Mouse (Mus musculus): ENCODE results near the gene Slfn5. TPM values are rescaled to one million over a fixed set of nuclear protein-coding genes. Genes with fewer than 3 reads are reported as not detected.

Gene Slfn5
- polyA plus RNA-seq (2012; rRNA removed) (0.31 and 0.54 TPM in 2 replicates), polyA plus RNA-seq (2014; fragmentation: Nextera tagmentation; extraction: Ambion mirVana) (0.81 and 0.84 TPM in 2 replicates)

DNA sequence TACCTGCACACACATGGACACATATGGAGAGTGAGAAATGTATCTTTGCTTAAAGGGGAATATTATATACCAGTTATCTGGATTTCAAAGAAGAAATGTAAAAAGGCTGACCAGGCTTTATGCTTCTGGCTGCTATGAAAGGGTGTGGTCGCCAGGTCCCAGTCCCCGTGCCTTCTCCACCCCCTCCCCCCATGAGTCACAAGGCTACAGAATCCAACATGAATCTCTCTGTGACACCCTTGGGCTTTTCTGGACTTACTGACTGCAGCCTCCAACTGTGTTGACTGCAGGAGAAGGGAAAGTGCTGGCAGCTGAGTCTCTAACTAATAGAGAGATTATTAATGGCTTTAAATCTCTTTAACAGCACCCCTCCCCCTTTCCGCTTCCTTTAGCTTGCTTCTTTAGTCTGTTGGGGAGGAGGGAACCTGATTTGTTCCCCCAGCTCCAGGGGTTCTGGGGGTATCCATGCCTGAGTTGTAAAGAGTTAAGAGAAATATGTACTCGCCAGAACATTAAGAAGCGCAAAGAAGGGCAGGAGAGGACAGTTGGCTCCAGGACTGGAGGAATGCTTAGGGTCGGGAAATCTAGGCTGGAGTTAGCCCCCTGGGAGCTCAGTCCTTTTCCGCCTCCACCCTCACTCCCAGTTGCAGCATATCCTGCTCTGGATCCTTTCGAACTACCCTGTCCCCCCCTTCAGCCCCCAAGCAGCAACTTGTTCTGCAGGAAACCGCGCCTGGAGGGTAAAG, at the start of gene Slfn5:
TSS of gene Slfn5 (plus strand) at position 614 of the 746 bp plus-strand sequence.
- H3K36me3 ChIP-seq (replicated peaks; ENCODE audit: control insufficient read depth, insufficient read depth, low read depth), result no peaks in the 10 kb centered on the region
- peak within 1 kb of the TSS in 1 of 2 experiments; percentile 7; a peak in 1 of 4 replicates for H3K4me3 ChIP-seq (ENCODE audit: insufficient read depth in 1 of 2, low read depth in 2 of 2, low read length in 2 of 2)
- H3K9me3 ChIP-seq (ENCODE audit: control insufficient read depth, low read length), result no peaks in the 10 kb centered on the region
- no peak for DNase-seq (ENCODE audit: low read depth in 3 of 3, low spot score in 3 of 3)
- no peak within 1 kb of the TSS for H3K27ac ChIP-seq
- TF ChIP-seq CTCF (IDR thresholded peaks at IDR 0.05; ENCODE audit: low read depth), result no peak
- no peak for TF ChIP-seq EP300 (IDR thresholded peaks at IDR 0.05; ENCODE audit: low read depth)
- peak within 1 kb of the TSS; percentile 31 for H3K4me2 ChIP-seq (ENCODE audit: low read depth)
- no peak within 1 kb of the TSS for H3K9ac ChIP-seq (replicated peaks)
- H3K4me1 ChIP-seq (replicated peaks; ENCODE audit: control insufficient read depth in 2 of 2, insufficient read depth in 2 of 2, low read length in 1 of 2), result no peaks in the 10 kb centered on the region
- ATAC-seq (ENCODE audit: insufficient read depth), result no peak
- 11% methylated on average over 10 of the region's 10 CpGs for WGBS (ENCODE audit: insufficient replicate concordance)
- peaks cover 32% of the 10 kb centered on the region for H3K27me3 ChIP-seq (ENCODE audit: control insufficient read depth, insufficient read depth, low read length)

DNA sequence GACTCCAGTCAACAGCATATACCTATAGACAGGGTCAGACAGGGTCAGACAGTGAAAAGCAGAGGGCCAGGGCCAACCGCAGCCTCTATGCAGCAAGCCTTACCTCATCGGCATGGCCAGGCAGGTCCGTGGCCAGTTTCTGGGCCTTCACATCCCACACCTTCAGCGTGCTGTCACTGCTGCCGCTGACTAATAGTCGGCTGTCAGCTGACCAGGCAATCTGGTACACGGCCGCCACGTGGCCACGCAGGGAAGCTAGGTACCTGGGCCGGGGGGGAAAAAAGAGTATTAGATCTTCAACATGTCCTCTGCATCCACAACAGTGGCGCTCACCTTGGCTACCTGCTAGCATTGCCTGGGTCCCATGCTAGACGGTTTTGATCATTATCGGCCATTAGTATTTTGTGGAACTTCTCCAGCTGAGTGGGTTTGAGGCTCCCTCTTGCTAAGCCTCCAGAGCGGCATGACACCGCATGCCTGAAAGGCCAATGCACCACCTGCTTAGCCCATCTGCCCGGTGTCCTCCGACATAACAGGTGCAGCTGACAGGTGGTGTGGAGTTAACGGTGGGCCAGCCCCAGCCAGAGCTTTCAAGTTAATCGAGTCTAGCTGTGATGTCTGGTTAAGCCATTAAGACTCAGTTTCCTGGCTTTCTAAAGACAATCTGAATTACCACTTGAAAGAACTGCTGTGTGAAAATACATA, 49.4 kb upstream of the Slfn5 start:
- H3K4me3 ChIP-seq (ENCODE audit: insufficient read depth in 1 of 2, low read depth in 2 of 2, low read length in 2 of 2), result no peak overlapping the region
- no peak for ATAC-seq (ENCODE audit: insufficient read depth)

DNA sequence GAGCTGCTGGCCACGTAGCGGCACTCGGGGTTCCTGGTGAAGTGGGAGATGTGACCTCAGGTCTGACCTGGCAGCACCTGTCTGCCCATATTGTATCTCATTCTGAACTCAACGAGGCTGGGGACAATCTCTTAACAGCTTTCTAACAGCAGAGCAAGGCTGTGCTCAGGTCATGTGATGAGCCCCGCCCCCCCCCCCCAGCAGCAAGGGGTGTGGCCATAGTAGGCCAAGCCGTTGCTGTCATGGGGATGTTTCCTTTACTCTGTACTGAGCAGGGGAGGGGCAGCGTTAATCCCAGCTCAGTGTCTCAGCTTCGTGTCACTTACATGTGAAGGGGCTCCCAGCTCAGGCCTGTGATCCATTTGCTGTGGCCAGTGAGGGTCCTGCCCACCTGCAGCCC, 46.2 kb upstream of the Slfn5 start:
- 43% methylated on average over 8 of the region's 8 CpGs for WGBS (ENCODE audit: insufficient replicate concordance)
- Histone ChIP-seq H3K27me3 (ENCODE audit: control insufficient read depth, insufficient read depth, low read length) (no peaks in the 10 kb centered on the region), H3K36me3 (replicated peaks; ENCODE audit: control insufficient read depth, insufficient read depth, low read depth) (peaks cover 27% of the 10 kb centered on the region), H3K9me3 (ENCODE audit: control insufficient read depth, low read length) (no peaks in the 10 kb centered on the region), H3K9ac (replicated peaks) (no peak overlapping the region), H3K4me2 (ENCODE audit: low read depth) (no peak overlapping the region), H3K4me1 (replicated peaks; ENCODE audit: control insufficient read depth in 2 of 2, insufficient read depth in 2 of 2, low read length in 1 of 2) (peaks cover 0 to 3% of the 10 kb centered on the region in 2 experiments; a peak in 3 of 4 replicates), H3K27ac (no peak overlapping the region), H3K4me3 (ENCODE audit: insufficient read depth in 1 of 2, low read depth in 2 of 2, low read length in 2 of 2) (no peak overlapping the region)
- no peak for TF ChIP-seq EP300 (IDR thresholded peaks at IDR 0.05; ENCODE audit: low read depth)
- TF ChIP-seq CTCF (IDR thresholded peaks at IDR 0.05; ENCODE audit: low read depth), result no peak
- DNase-seq (ENCODE audit: low read depth in 3 of 3, low spot score in 3 of 3), result no peak
- peak; percentile 29; the same call in 1 of the 2 replicates for ATAC-seq (ENCODE audit: insufficient read depth)

More for the DNA sequence above, 49.4 kb upstream of the Slfn5 start:
- Histone ChIP-seq H3K27ac (no peak overlapping the region), H3K27me3 (ENCODE audit: control insufficient read depth, insufficient read depth, low read length) (no peaks in the 10 kb centered on the region), H3K9ac (replicated peaks) (no peak overlapping the region), H3K9me3 (ENCODE audit: control insufficient read depth, low read length) (no peaks in the 10 kb centered on the region), H3K4me2 (ENCODE audit: low read depth) (no peak overlapping the region), H3K4me1 (replicated peaks; ENCODE audit: control insufficient read depth in 2 of 2, insufficient read depth in 2 of 2, low read length in 1 of 2) (no peaks in the 10 kb centered on the region), H3K36me3 (replicated peaks; ENCODE audit: control insufficient read depth, insufficient read depth, low read depth) (peaks cover 27% of the 10 kb centered on the region)
- 88% methylated on average over 20 of the region's 20 CpGs for WGBS (ENCODE audit: insufficient replicate concordance)
- TF ChIP-seq EP300 (IDR thresholded peaks at IDR 0.05; ENCODE audit: low read depth) (no peak), CTCF (IDR thresholded peaks at IDR 0.05; ENCODE audit: low read depth) (no peak)
- no peak for DNase-seq (ENCODE audit: low read depth in 3 of 3, low spot score in 3 of 3)

DNA sequence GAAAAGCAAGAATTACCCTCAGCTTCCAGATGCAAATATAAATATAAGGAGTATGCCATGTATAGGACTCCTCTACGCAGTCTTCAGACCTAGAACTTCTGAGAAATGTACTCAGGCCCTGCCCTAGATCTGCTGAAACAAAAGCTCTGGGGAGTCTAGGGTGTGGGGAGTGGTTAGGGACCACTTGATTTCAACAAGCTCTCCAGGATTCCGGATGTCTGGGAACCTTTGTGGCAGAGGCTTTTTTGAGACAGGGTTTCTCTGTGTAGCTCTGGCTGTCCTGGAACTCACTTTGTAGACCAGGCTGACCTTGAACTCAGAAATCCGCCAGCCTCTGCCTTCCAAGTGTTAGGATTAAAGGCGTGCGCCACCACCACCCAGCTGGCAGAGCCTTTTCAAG, 45.3 kb upstream of the Slfn5 start:
- no peak overlapping the region for H3K9ac ChIP-seq (replicated peaks)
- peaks cover 25% of the 10 kb centered on the region for H3K36me3 ChIP-seq (replicated peaks; ENCODE audit: control insufficient read depth, insufficient read depth, low read depth)
- TF ChIP-seq CTCF (IDR thresholded peaks at IDR 0.05; ENCODE audit: low read depth), result no peak
- TF ChIP-seq EP300 (IDR thresholded peaks at IDR 0.05; ENCODE audit: low read depth), result no peak
- H3K4me1 ChIP-seq (replicated peaks; ENCODE audit: control insufficient read depth in 2 of 2, insufficient read depth in 2 of 2, low read length in 1 of 2), result peaks cover 0 to 3% of the 10 kb centered on the region in 2 experiments; a peak in 3 of 4 replicates
- DNase-seq (ENCODE audit: low read depth in 3 of 3, low spot score in 3 of 3) (no peak), ATAC-seq (ENCODE audit: insufficient read depth) (no peak)
- no peak overlapping the region for H3K4me2 ChIP-seq (ENCODE audit: low read depth)
- no peak overlapping the region for H3K4me3 ChIP-seq (ENCODE audit: insufficient read depth in 1 of 2, low read depth in 2 of 2, low read length in 2 of 2)
- H3K9me3 ChIP-seq (ENCODE audit: control insufficient read depth, low read length), result no peaks in the 10 kb centered on the region
- H3K27ac ChIP-seq, result no peak overlapping the region
- no peaks in the 10 kb centered on the region for H3K27me3 ChIP-seq (ENCODE audit: control insufficient read depth, insufficient read depth, low read length)
- WGBS (ENCODE audit: insufficient replicate concordance), result 76% methylated on average over 5 of the region's 5 CpGs
